In genomic region chr5:44726546-44727476, GRCm38 (mm10) we compare ENCODE assay signal across 9 mouse cellular contexts.
DNase-seq lines count a peak whose midpoint lies in the region; ATAC-seq and TF ChIP-seq lines count a peak whose summit lies in the region.
"Had no signal": no experiment of that assay in that cellular context is flagged by ENCODE, and none has a peak within 500 bp of the region (broad histone marks: within the 10 kb centered on the region; RNA-seq: fewer than 3 reads in every experiment).

No protein-coding gene starts in this region.

- H3K27ac ChIP-seq in heart, embryonic 11.5 days (ENCODE audit: low read depth, low read length) = no peak overlapping the region
- H3K27ac ChIP-seq in heart, embryonic 14.5 days (replicated peaks in 1 of 2; ENCODE audit: control insufficient read depth in 1 of 2, insufficient read depth in 1 of 2, low read depth in 2 of 2, low read length in 2 of 2) = peak overlapping the region; percentile 41 to 45; a peak in 2 of 4 replicates
- H3K27ac ChIP-seq in limb, embryonic 10.5 days = peak overlapping the region; percentile 46
- H3K27ac ChIP-seq: liver, embryonic 14.5 days had no signal

- ATAC-seq in heart, embryonic 11.5 days (replicated peaks; ENCODE audit: insufficient number of reproducible peaks, low FRiP score, low TSS enrichment) = no peak
- ATAC-seq in heart, embryonic 14.5 days (ENCODE audit: insufficient number of reproducible peaks, insufficient read depth, low FRiP score, low read depth) = no peak

- no peak overlapping the region for H3K4me2 ChIP-seq in heart, embryonic 11.5 days
- H3K4me2 ChIP-seq in heart, embryonic 14.5 days (ENCODE audit: low read length) = no peak overlapping the region

- no peak for TF ChIP-seq CTCF in brain, embryonic 14.5 days (IDR thresholded peaks at IDR 0.05; ENCODE audit: borderline replicate concordance, extremely low read depth, insufficient read depth, insufficient read length)

- no peak overlapping the region for H3K9ac ChIP-seq in heart, embryonic 11.5 days (ENCODE audit: low read depth, low read length)
- H3K9ac ChIP-seq in heart, embryonic 14.5 days (ENCODE audit: low read length) = no peak overlapping the region
- H3K9ac ChIP-seq: liver, embryonic 14.5 days had no signal

- no peaks in the 10 kb centered on the region for H3K36me3 ChIP-seq in heart, embryonic 11.5 days (ENCODE audit: control insufficient read depth, insufficient read depth, low read length)
- no peaks in the 10 kb centered on the region for H3K36me3 ChIP-seq in heart, embryonic 14.5 days (ENCODE audit: control insufficient read depth, insufficient read depth, low read length)
- H3K36me3 ChIP-seq in limb, embryonic 10.5 days = no peaks in the 10 kb centered on the region

- 56% methylated on average over 14 of the region's 14 CpGs for WGBS in heart, embryonic 11.5 days (ENCODE audit: insufficient replicate concordance)
- 61% methylated on average over 14 of the region's 14 CpGs for WGBS in heart, embryonic 14.5 days
- 75% methylated on average over 14 of the region's 14 CpGs for WGBS in limb, embryonic 10.5 days

- no peaks in the 10 kb centered on the region for H3K4me1 ChIP-seq in heart, embryonic 11.5 days (ENCODE audit: control insufficient read depth, insufficient read depth, low read length)
- H3K4me1 ChIP-seq in heart, embryonic 14.5 days (ENCODE audit: control insufficient read depth in 2 of 2, insufficient read depth in 2 of 2, low read length in 2 of 2) = peaks cover 0 to 3% of the 10 kb centered on the region in 2 experiments; a peak in 2 of 4 replicates
- peaks cover 20% of the 10 kb centered on the region for H3K4me1 ChIP-seq in limb, embryonic 10.5 days

- no peaks in the 10 kb centered on the region for H3K27me3 ChIP-seq in heart, embryonic 11.5 days (ENCODE audit: control insufficient read depth, insufficient read depth, low read length)
- H3K27me3 ChIP-seq in heart, embryonic 14.5 days (ENCODE audit: control insufficient read depth, insufficient read depth, low read length) = no peaks in the 10 kb centered on the region
- H3K27me3 ChIP-seq in limb, embryonic 10.5 days (ENCODE audit: low read depth, poor library complexity, severe bottlenecking) = no peaks in the 10 kb centered on the region

- no peak for TF ChIP-seq POLR2A in brain, embryonic 14.5 days (IDR thresholded peaks at IDR 0.05; ENCODE audit: borderline replicate concordance, extremely low read depth, insufficient read depth, insufficient read length, poor library complexity, severe bottlenecking)

- H3K9me3 ChIP-seq in heart, embryonic 11.5 days (replicated peaks; ENCODE audit: control insufficient read depth, low read length) = no peaks in the 10 kb centered on the region
- no peaks in the 10 kb centered on the region for H3K9me3 ChIP-seq in heart, embryonic 14.5 days (ENCODE audit: control insufficient read depth, low read length)
- no peaks in the 10 kb centered on the region for H3K9me3 ChIP-seq in limb, embryonic 10.5 days (replicated peaks)

- H3K4me3 ChIP-seq in heart, embryonic 11.5 days (ENCODE audit: low read depth, low read length) = no peak overlapping the region
- no peak overlapping the region for H3K4me3 ChIP-seq in heart, embryonic 14.5 days (ENCODE audit: control insufficient read depth in 1 of 2, insufficient read depth in 1 of 2, low read depth in 1 of 2, low read length in 2 of 2)
- H3K4me3 ChIP-seq in limb, embryonic 10.5 days = no peak overlapping the region

- DNase-seq in heart, adult 11 months = peak; percentile 96
- peak; percentile 66 for DNase-seq in brain, embryonic 14.5 days (ENCODE audit: low read depth)
- no peak for DNase-seq in limb, embryonic 10.5 days (ENCODE audit: low spot score)
- DNase-seq in cerebellum, postnatal 4 days (ENCODE audit: low spot score in 2 of 2) = no peak
- no peak for DNase-seq in Muller cell, postnatal 12 days (ENCODE audit: inconsistent ontology term)
- no peak for DNase-seq in thymus, postnatal 25 days

Comparison
In these comparisons a context has a peak if more than half of its experiments do, and no peak if none do; other contexts are left out.
1. DNase-seq: peak in heart, adult 11 months (single experiment) and brain, embryonic 14.5 days (single experiment); none in limb, embryonic 10.5 days (single experiment), cerebellum, postnatal 4 days (0 of 2), Muller cell, postnatal 12 days (single experiment) and thymus, postnatal 25 days (single experiment).